Mouse (Mus musculus) cerebellum, adult (tissue): ENCODE results near the gene Prss12.
"Not testable (repeated sequence)": the region's sequence is repeated elsewhere in the genome, so short reads cannot be mapped to it uniquely, and the experiment has no call there.

Experiments
- ATAC-seq: cut with Nextera tagmentation; 2 replicates; pipeline ENCODE4 v1.9.2; 2017; ENCODE audit warnings: mild to moderate bottlenecking, moderate library complexity, mixed read lengths; ENCODE audit not compliant: insufficient number of reproducible peaks, low FRiP score, low TSS enrichment

The Prss12 gene

GRCm38 (mm10) chr3:123462264-123462663, 15.6 kb downstream of the Prss12 start:
- ATAC-seq: no peak

GRCm38 (mm10) chr3:123476833-123477232, 30.1 kb downstream of the Prss12 start:
- no peak for ATAC-seq

- ATAC-seq: no peak
Observed at GRCm38 (mm10) chr3:123481266-123481665, 34.6 kb downstream of the Prss12 start.

- ATAC-seq: no peak
Observed at GRCm38 (mm10) chr3:123491814-123492213, 45.1 kb downstream of the Prss12 start.

GRCm38 (mm10) chr3:123493163-123493562, 46.5 kb downstream of the Prss12 start:
- no peak for ATAC-seq

- no peak for ATAC-seq
Observed at GRCm38 (mm10) chr3:123495088-123495487, 48.4 kb downstream of the Prss12 start.

GRCm38 (mm10) chr3:123498787-123499186, 52.1 kb downstream of the Prss12 start:
- no peak for ATAC-seq

- not testable (repeated sequence) for ATAC-seq
Observed at GRCm38 (mm10) chr3:123501798-123502197, 55.1 kb downstream of the Prss12 start.

- ATAC-seq: no peak
Observed at GRCm38 (mm10) chr3:123503943-123504342, 57.2 kb downstream of the Prss12 start.

- no peak for ATAC-seq
Observed at GRCm38 (mm10) chr3:123504783-123505182, 58.1 kb downstream of the Prss12 start.

- no peak for ATAC-seq
Observed at GRCm38 (mm10) chr3:123505778-123506667, 59.3 kb downstream of the Prss12 start.

GRCm38 (mm10) chr3:123506699-123507662, 60.3 kb downstream of the Prss12 start:
- no peak for ATAC-seq

GRCm38 (mm10) chr3:123507663-123508055, 60.9 kb downstream of the Prss12 start:
- no peak for ATAC-seq

GRCm38 (mm10) chr3:123508056-123508674, 61.5 kb downstream of the Prss12 start:
- ATAC-seq: peak; percentile 96

- peak; percentile 43; the same call in 1 of the 2 replicates for ATAC-seq
Observed at GRCm38 (mm10) chr3:123508675-123509376, 62.1 kb downstream of the Prss12 start.

GRCm38 (mm10) chr3:123511818-123512217, 65.1 kb downstream of the Prss12 start:
- no peak for ATAC-seq

GRCm38 (mm10) chr3:123514886-123515285, 68.2 kb downstream of the Prss12 start:
- ATAC-seq: no peak

- peak; percentile 56; the same call in 1 of the 2 replicates for ATAC-seq
Observed at GRCm38 (mm10) chr3:123515600-123516359, 69.1 kb downstream of the Prss12 start.

GRCm38 (mm10) chr3:123516784-123517183, 70.1 kb downstream of the Prss12 start:
- ATAC-seq: peak; percentile 69
